Mouse (Mus musculus): ENCODE measurements around the gene Fam69a. TPM values are rescaled to one million over a fixed set of nuclear protein-coding genes. Genes with fewer than 3 reads are reported as not detected.

Fam69a gene
- total RNA-seq, 2 experiments from 2014 or later, result 20.2 to 29.6 TPM

DNA sequence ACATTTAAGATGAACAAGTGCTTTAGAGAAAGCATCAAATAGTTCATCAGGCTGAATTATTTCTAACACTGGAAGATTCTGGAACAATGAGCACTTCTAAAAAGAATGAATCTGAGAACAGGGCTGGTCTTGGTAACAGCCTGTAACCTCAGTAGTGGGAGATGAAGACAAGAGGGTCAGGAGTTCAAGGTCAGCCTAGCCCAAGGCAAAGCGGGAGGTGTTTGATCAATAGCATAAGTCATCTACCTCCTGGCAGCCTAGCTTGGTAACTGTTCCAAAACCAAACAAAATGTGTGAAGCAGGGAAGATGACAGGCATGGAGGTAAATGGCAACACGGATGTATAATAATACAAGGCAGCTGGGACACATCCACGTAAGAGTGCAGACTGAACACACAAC is 122.9 kb downstream of the Fam69a start:
- DNase-seq (ENCODE audit: low spot score), result no peak

DNA sequence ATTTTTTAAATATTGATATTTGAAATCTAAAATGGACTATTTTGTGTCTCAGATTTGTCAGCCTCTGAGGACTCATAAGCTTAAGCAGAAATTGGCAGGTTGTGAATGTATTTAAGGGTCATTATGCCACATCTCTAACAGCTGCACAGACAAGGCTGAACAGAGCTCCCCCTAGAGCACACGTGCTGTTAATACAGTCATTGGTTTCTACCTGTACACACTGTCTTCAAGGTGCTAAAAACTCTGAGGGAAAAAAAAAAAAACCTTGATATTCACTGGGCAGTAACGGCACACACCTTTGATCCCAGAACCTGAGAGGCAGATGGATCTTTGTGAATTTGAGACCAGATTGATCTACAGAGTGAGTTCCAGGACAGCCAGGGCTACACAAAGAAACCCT is 127.9 kb downstream of the Fam69a start:
- no peak for DNase-seq (ENCODE audit: low spot score)

Other genes with a start within 250 kb of the Fam69a start
- gene Ube2d2b, start 157.0 kb downstream of the Fam69a start, total RNA-seq (2021), result not detected
- gene Evi5, start 112.0 kb downstream of the Fam69a start, total RNA-seq (2021), result 10 to 100 TPM; 15.5 to 18.9 TPM
- 10 to 100 TPM; 35.3 to 39.0 TPM for gene Rpl5, start 86.6 kb downstream of the Fam69a start, total RNA-seq (2021)
- gene Mtf2, start 78.6 kb upstream of the Fam69a start, total RNA-seq (2021), result 10 to 100 TPM; 11.7 to 13.0 TPM
- gene Tmed5, start 145.5 kb upstream of the Fam69a start, total RNA-seq (2021), result 10 to 100 TPM; 25.3 to 25.6 TPM
- under 1 TPM in 1 of 2 experiments, not detected in 1; 0.17 TPM for gene Ccdc18, start 145.8 kb upstream of the Fam69a start, total RNA-seq (2021)

Data from gastrocnemius, adult 18-20 months (tissue).